Mouse (Mus musculus) liver, postnatal 0 days (tissue): ENCODE measurements around the gene Ptpn13.

ENCODE experiments used
- CTCF ChIP-seq: sonication (generic); IDR thresholded peaks from 2 replicates; pipeline ENCODE4 v1.5.1; 2016; ENCODE audit warnings: antibody characterized with exemption, low read depth
- EP300 ChIP-seq: IDR thresholded peaks from 2 replicates; pipeline ENCODE4 v1.6.1; 2016; ENCODE audit warnings: antibody characterized with exemption, low read depth, mild to moderate bottlenecking

GRCm38 (mm10) chr5:103596467-103597146 lies 171.6 kb downstream of the Ptpn13 start:
- TF ChIP-seq CTCF (no peak), EP300 (no peak)
